Mouse (Mus musculus) limb, embryonic 14.5 days (tissue): ENCODE results near the gene Nup153. TPM values are rescaled to one million over a fixed set of nuclear protein-coding genes. Genes with fewer than 3 reads are reported as not detected.

ENCODE experiments used
- ATAC-seq: fragments of 200-750 bp; cut with Nextera tagmentation; 2 replicates; pipeline ENCODE4 v1.8.0; 2017; ENCODE audit warnings: low read depth, moderate number of reproducible peaks, moderate TSS enrichment; ENCODE audit not compliant: low FRiP score
- DNase-seq: peaks from one replicate; pipeline ENCODE4 v3.0.0-alpha.2; 2015; ENCODE audit warnings: low spot score
- H3K27ac ChIP-seq: fragments of 300-500 bp; sonication (generic); replicated peaks from 2 replicates; pipeline ENCODE4 v1.5.1; 2014; ENCODE audit warnings: low read depth, mild to moderate bottlenecking, low read length, moderate library complexity, mixed read lengths
- H3K27me3 ChIP-seq: fragments of 300-500 bp; sonication (generic); 2 replicates; pipeline ENCODE4 v1.6.1; 2014; ENCODE audit warnings: low read length, mixed read lengths; ENCODE audit not compliant: control insufficient read depth, insufficient read depth
- H3K36me3 ChIP-seq: fragments of 300-500 bp; sonication (generic); 2 replicates; pipeline ENCODE4 v1.6.1; 2014; ENCODE audit warnings: mild to moderate bottlenecking, low read length, moderate library complexity, mixed read lengths; ENCODE audit not compliant: control insufficient read depth, insufficient read depth
- H3K4me1 ChIP-seq: fragments of 300-500 bp; sonication (generic); 2 replicates; pipeline ENCODE4 v1.6.1; 2014; ENCODE audit warnings: antibody characterized with exemption, low read length, mixed read lengths; ENCODE audit not compliant: control insufficient read depth, insufficient read depth
- H3K4me2 ChIP-seq: fragments of 300-500 bp; sonication (generic); replicated peaks from 2 replicates; pipeline ENCODE4 v1.6.1; 2014; ENCODE audit warnings: low read depth, mild to moderate bottlenecking, low read length, moderate library complexity; ENCODE audit not compliant: severe bottlenecking
- H3K4me3 ChIP-seq: fragments of 300-500 bp; sonication (generic); replicated peaks from 2 replicates; pipeline ENCODE4 v1.5.1; 2014; ENCODE audit warnings: low read length
- H3K9ac ChIP-seq: fragments of 300-500 bp; sonication (generic); 2 replicates; pipeline ENCODE4 v1.6.1; 2014; ENCODE audit warnings: mild to moderate bottlenecking, low read depth, low read length, moderate library complexity; ENCODE audit not compliant: severe bottlenecking
- H3K9me3 ChIP-seq: fragments of 300-500 bp; sonication (generic); 2 replicates; pipeline ENCODE4 v1.6.1; 2016; ENCODE audit warnings: low read length; ENCODE audit not compliant: control insufficient read depth
- POLR2A ChIP-seq: fragments of 200-500 bp; IDR thresholded peaks from 2 replicates; pipeline ENCODE4 v1.8.0; 2012; ENCODE audit warnings: inconsistent platforms, mild to moderate bottlenecking, moderate library complexity, borderline replicate concordance; ENCODE audit not compliant: insufficient read depth, insufficient read length; ENCODE audit errors: extremely low read depth
- WGBS: fragments of 180-500 bp; shearing (Covaris S2); extraction: QIAGEN DNeasy Blood & Tissue Kit; methylation state at CpG from one replicate; pipeline ENCODE4 v1.1.7; 2014; 5-methylcytosine and 5-hydroxymethylcytosine counted together
- polyA plus RNA-seq, 2 experiments: library from polyadenylated mRNA; depleted of rRNA in 1 of 2; stranded (reverse) in 1 of 2; unstranded in 1 of 2; fragments of >200 nt; fragmentation: Nextera tagmentation in 1 of 2; extraction: Ambion mirVana in 1 of 2; gene quantifications; 2 replicates each; pipeline versions ENCODE4 v1.2.1 to v1.2.3; 2012 to 2014

Nup153 gene
- polyA plus RNA-seq, 2 experiments: 32.3 to 65.8 TPM

- Histone ChIP-seq H3K9ac (no peak overlapping the region), H3K27ac (no peak overlapping the region), H3K27me3 (no peaks in the 10 kb centered on the region), H3K4me1 (no peaks in the 10 kb centered on the region), H3K4me2 (no peak overlapping the region), H3K36me3 (peaks cover 46% of the 10 kb centered on the region), H3K9me3 (no peaks in the 10 kb centered on the region), H3K4me3 (no peak overlapping the region)
- ATAC-seq (no peak), DNase-seq (no peak)
- TF ChIP-seq POLR2A: no peak
- WGBS: 70% methylated on average over 5 of the region's 5 CpGs
Observed at GRCm38 (mm10) chr13:46753294-46753693, 25.6 kb upstream of the Nup153 start.

DNA sequence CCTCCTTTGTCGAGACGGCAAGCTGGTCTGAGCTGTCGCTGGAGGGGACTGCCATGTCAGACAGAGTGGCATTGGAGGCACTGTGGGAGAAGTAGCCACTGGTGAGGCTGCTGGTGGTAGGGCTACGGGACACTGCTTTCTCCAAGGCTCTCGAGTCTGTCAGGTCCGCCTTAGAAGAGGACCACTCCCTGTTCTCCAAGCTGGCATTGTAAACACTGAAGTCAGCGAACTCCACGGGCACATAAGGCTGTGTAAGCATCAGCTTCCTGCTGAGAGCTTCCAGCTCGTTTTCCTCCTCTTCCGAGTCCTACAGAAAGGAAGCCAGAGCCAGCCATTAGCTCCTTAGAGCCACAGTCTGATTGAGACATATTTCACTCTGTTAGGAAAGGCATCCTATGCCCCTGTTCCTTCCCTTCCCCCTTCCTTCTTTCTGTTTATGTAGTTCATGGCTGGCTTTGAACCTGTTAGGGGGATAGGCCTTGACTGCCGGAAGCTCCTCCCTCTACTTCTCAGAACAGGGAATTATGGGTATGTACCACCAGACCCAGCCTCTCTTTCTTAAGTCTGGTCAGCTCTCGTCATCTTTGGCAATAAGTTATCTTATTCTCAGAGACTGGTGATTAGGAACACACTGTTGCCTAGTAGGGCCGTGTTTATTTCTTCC lies 25.0 kb upstream of the Nup153 start:
- Histone ChIP-seq H3K9me3 (no peaks in the 10 kb centered on the region), H3K36me3 (peaks cover 40% of the 10 kb centered on the region), H3K27me3 (no peaks in the 10 kb centered on the region), H3K27ac (no peak overlapping the region), H3K4me1 (no peaks in the 10 kb centered on the region), H3K9ac (no peak overlapping the region), H3K4me3 (no peak overlapping the region), H3K4me2 (no peak overlapping the region)
- ATAC-seq: no peak
- 79% methylated on average over 12 of the region's 13 CpGs for WGBS
- TF ChIP-seq POLR2A: no peak
- no peak for DNase-seq

DNA sequence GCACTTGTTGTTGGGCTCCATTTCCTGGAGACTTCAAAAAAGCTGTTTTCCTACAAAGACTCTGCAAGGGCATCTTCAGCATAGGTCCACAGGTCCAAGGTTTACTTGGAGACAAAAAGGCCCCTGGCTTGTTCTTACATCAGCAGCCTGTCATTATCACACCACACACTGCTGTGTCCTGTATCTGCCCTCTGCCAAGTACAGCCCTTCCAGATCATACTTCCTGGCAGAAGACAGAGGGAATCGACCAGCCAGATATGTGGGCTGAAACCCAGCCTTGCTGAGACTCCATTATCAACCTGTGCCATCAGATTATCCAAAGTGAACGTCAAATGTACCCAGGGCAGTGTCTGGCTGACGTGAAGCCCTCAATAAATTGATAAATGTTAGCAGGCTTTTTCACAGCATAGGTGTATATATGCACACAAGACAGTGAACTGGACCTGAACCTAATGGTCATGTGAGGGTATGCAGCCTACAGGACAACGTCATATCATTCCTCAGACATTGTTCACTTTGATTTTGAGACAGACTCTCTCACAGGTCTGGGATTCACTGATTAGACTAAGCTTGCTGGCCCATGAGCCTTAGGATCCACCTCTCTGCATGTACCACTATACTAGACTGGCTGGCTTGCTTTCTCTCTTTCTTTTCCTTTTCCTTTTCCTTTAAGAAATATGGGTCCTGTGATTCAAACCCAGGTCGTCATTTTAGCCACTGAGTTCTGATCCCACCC lies 20.6 kb upstream of the Nup153 start:
- H3K4me2 ChIP-seq: no peak overlapping the region
- no peak for ATAC-seq
- peaks cover 33% of the 10 kb centered on the region for H3K36me3 ChIP-seq
- no peak overlapping the region for H3K9ac ChIP-seq
- no peak for TF ChIP-seq POLR2A
- no peak overlapping the region for H3K4me3 ChIP-seq
- no peaks in the 10 kb centered on the region for H3K4me1 ChIP-seq
- 77% methylated on average over 5 of the region's 5 CpGs for WGBS
- DNase-seq: no peak
- no peak overlapping the region for H3K27ac ChIP-seq
- H3K27me3 ChIP-seq: no peaks in the 10 kb centered on the region
- H3K9me3 ChIP-seq: no peaks in the 10 kb centered on the region

- WGBS: 83% methylated on average over 8 of the region's 8 CpGs
- Histone ChIP-seq H3K9ac (no peak overlapping the region), H3K4me1 (no peaks in the 10 kb centered on the region), H3K27me3 (no peaks in the 10 kb centered on the region), H3K9me3 (no peaks in the 10 kb centered on the region), H3K27ac (no peak overlapping the region), H3K4me2 (no peak overlapping the region), H3K36me3 (no peaks in the 10 kb centered on the region; the same call in 1 of the 2 replicates), H3K4me3 (no peak overlapping the region)
- DNase-seq (no peak), ATAC-seq (no peak)
- TF ChIP-seq POLR2A: no peak
Observed at GRCm38 (mm10) chr13:46743821-46744220, 16.1 kb upstream of the Nup153 start.

DNA sequence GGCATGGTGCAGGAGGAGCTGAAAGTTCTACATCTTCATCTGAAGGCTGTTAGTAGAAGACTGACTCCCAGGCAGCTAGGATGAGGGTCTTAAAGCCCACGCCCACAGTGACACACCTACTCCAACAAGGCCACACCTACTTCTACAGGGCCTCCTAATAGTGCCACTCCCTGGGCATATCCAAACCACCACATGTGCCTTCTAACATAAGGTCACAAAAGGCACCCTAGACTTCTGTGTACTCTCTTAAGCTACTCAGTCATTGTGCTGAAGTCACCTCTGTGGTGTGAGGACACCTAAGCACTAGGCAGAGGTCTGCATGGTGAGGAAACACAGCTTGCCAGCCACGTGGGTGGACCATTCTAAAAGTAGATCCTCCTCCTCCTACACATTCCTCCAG lies 14.6 kb upstream of the Nup153 start:
- H3K4me2 ChIP-seq: no peak overlapping the region
- no peaks in the 10 kb centered on the region for H3K27me3 ChIP-seq
- no peaks in the 10 kb centered on the region for H3K4me1 ChIP-seq
- no peak for TF ChIP-seq POLR2A
- no peaks in the 10 kb centered on the region for H3K36me3 ChIP-seq
- 58% methylated on average over 2 of the region's 2 CpGs for WGBS
- no peak for ATAC-seq
- no peak for DNase-seq
- no peak overlapping the region for H3K4me3 ChIP-seq
- H3K9me3 ChIP-seq: no peaks in the 10 kb centered on the region
- H3K9ac ChIP-seq: no peak overlapping the region
- H3K27ac ChIP-seq: no peak overlapping the region
